Mouse (Mus musculus): ENCODE data around the gene Adcy6.

- TF ChIP-seq POLR2A (IDR thresholded peaks at IDR 0.05; ENCODE audit: extremely low read depth, insufficient read depth, low read length) (no peak), CTCF (IDR thresholded peaks at IDR 0.05; ENCODE audit: extremely low read depth, insufficient read depth, low read length) (no peak)
These were observed 22.1 kb downstream of the Adcy6 start for GRCm38 (mm10) chr15:98587751-98588150.

Data from cortical plate, adult 2 months (tissue).